Mouse (Mus musculus): ENCODE results near the gene Slc4a1ap. TPM values are rescaled to one million over a fixed set of nuclear protein-coding genes. Genes with fewer than 3 reads are reported as not detected.

Gene Slc4a1ap
- total and polyA plus RNA-seq, 2 experiments from 2014 or later = 32.5 to 43.4 TPM

- H3K36me3 ChIP-seq (ENCODE audit: insufficient read depth, low read length) = no peaks in the 10 kb centered on the region
- H3K9me3 ChIP-seq (ENCODE audit: low read length) = no peaks in the 10 kb centered on the region
- H3K4me1 ChIP-seq (ENCODE audit: insufficient read depth, low read length) = no peaks in the 10 kb centered on the region
- WGBS = 97% methylated on average over 7 of the region's 7 CpGs
- H3K4me3 ChIP-seq (ENCODE audit: low read length) = no peak overlapping the region
- ATAC-seq (no peak), DNase-seq (ENCODE audit: low spot score) (no peak)
- no peak overlapping the region for H3K4me2 ChIP-seq (ENCODE audit: low read depth, low read length)
- no peaks in the 10 kb centered on the region for H3K27me3 ChIP-seq (ENCODE audit: insufficient read depth, low read length)
- no peak overlapping the region for H3K9ac ChIP-seq (replicated peaks; ENCODE audit: low read length)
- TF ChIP-seq CTCF (IDR thresholded peaks at IDR 0.05; ENCODE audit: low read depth) = no peak
- H3K27ac ChIP-seq = no peak overlapping the region
Measured at GRCm38 (mm10) chr5:31591122-31591521, 64.3 kb downstream of the Slc4a1ap start.

- 75% methylated on average over 4 of the region's 4 CpGs for WGBS
- Histone ChIP-seq H3K4me3 (ENCODE audit: low read length) (no peak overlapping the region), H3K4me1 (ENCODE audit: insufficient read depth, low read length) (peaks cover 5% of the 10 kb centered on the region), H3K36me3 (ENCODE audit: insufficient read depth, low read length) (no peaks in the 10 kb centered on the region), H3K9ac (replicated peaks; ENCODE audit: low read length) (no peak overlapping the region), H3K27ac (no peak overlapping the region), H3K4me2 (ENCODE audit: low read depth, low read length) (peak overlapping the region; percentile 60; the same call in 1 of the 2 replicates), H3K9me3 (ENCODE audit: low read length) (no peaks in the 10 kb centered on the region), H3K27me3 (ENCODE audit: insufficient read depth, low read length) (no peaks in the 10 kb centered on the region)
- no peak for TF ChIP-seq CTCF (IDR thresholded peaks at IDR 0.05; ENCODE audit: low read depth)
- DNase-seq (ENCODE audit: low spot score) = no peak
- no peak for ATAC-seq
Measured at GRCm38 (mm10) chr5:31595868-31596267, 69.1 kb downstream of the Slc4a1ap start.

- Histone ChIP-seq H3K4me2 (ENCODE audit: low read depth, low read length) (peak within 1 kb of the TSS; percentile 60), H3K9me3 (ENCODE audit: low read length) (no peaks in the 10 kb centered on the region), H3K36me3 (ENCODE audit: insufficient read depth, low read length) (no peaks in the 10 kb centered on the region), H3K9ac (replicated peaks; ENCODE audit: low read length) (0 out of 2 replicates have a peak within 1 kb of the TSS, but pooled peaks have one; percentile 14), H3K27me3 (ENCODE audit: insufficient read depth, low read length) (no peaks in the 10 kb centered on the region), H3K27ac (no peak within 1 kb of the TSS), H3K4me1 (ENCODE audit: insufficient read depth, low read length) (peaks cover 5% of the 10 kb centered on the region), H3K4me3 (ENCODE audit: low read length) (peak within 1 kb of the TSS; percentile 29)
- 10% methylated on average over 26 of the region's 26 CpGs for WGBS
- ATAC-seq (peak; percentile 40; the same call in 1 of the 2 replicates), DNase-seq (ENCODE audit: low spot score) (peak; percentile 65)
- TF ChIP-seq CTCF (IDR thresholded peaks at IDR 0.05; ENCODE audit: low read depth) = peak; percentile 43
Measured at GRCm38 (mm10) chr5:31596481-31597429, 70.0 kb downstream of the Slc4a1ap start, which contains the start of gene Mrpl33. Gene Mrpl33, plus strand, starts transcription at chr5:31596935.

- no peak overlapping the region for H3K4me3 ChIP-seq (ENCODE audit: low read length)
- no peak for ATAC-seq
- H3K4me1 ChIP-seq (ENCODE audit: insufficient read depth, low read length) = peaks cover 5% of the 10 kb centered on the region
- no peak for TF ChIP-seq CTCF (IDR thresholded peaks at IDR 0.05; ENCODE audit: low read depth)
- no peak for DNase-seq (ENCODE audit: low spot score)
- H3K9ac ChIP-seq (replicated peaks; ENCODE audit: low read length) = no peak overlapping the region
- H3K9me3 ChIP-seq (ENCODE audit: low read length) = no peaks in the 10 kb centered on the region
- no peak overlapping the region for H3K27ac ChIP-seq
- peak overlapping the region; percentile 60; the same call in 1 of the 2 replicates for H3K4me2 ChIP-seq (ENCODE audit: low read depth, low read length)
- WGBS = 65% methylated on average over 6 of the region's 6 CpGs
- H3K27me3 ChIP-seq (ENCODE audit: insufficient read depth, low read length) = no peaks in the 10 kb centered on the region
- H3K36me3 ChIP-seq (ENCODE audit: insufficient read depth, low read length) = no peaks in the 10 kb centered on the region
Measured at GRCm38 (mm10) chr5:31597430-31597944, 70.7 kb downstream of the Slc4a1ap start.

- no peak overlapping the region for H3K4me2 ChIP-seq (ENCODE audit: low read depth, low read length)
- DNase-seq (ENCODE audit: low spot score) (no peak), ATAC-seq (no peak)
- H3K27me3 ChIP-seq (ENCODE audit: insufficient read depth, low read length) = no peaks in the 10 kb centered on the region
- no peak overlapping the region for H3K4me3 ChIP-seq (ENCODE audit: low read length)
- no peaks in the 10 kb centered on the region for H3K36me3 ChIP-seq (ENCODE audit: insufficient read depth, low read length)
- TF ChIP-seq CTCF (IDR thresholded peaks at IDR 0.05; ENCODE audit: low read depth) = no peak
- 81% methylated on average over 7 of the region's 7 CpGs for WGBS
- H3K27ac ChIP-seq = no peak overlapping the region
- no peak overlapping the region for H3K9ac ChIP-seq (replicated peaks; ENCODE audit: low read length)
- H3K4me1 ChIP-seq (ENCODE audit: insufficient read depth, low read length) = peaks cover 5% of the 10 kb centered on the region
- no peaks in the 10 kb centered on the region for H3K9me3 ChIP-seq (ENCODE audit: low read length)
Measured at GRCm38 (mm10) chr5:31598121-31598520, 71.3 kb downstream of the Slc4a1ap start.

GRCm38 (mm10) chr5:31598579-31598978, 71.8 kb downstream of the Slc4a1ap start:
- Histone ChIP-seq H3K9me3 (ENCODE audit: low read length) (no peaks in the 10 kb centered on the region), H3K9ac (replicated peaks; ENCODE audit: low read length) (no peak overlapping the region), H3K4me3 (ENCODE audit: low read length) (no peak overlapping the region), H3K36me3 (ENCODE audit: insufficient read depth, low read length) (no peaks in the 10 kb centered on the region), H3K4me2 (ENCODE audit: low read depth, low read length) (no peak overlapping the region), H3K27ac (no peak overlapping the region), H3K4me1 (ENCODE audit: insufficient read depth, low read length) (peaks cover 5% of the 10 kb centered on the region), H3K27me3 (ENCODE audit: insufficient read depth, low read length) (no peaks in the 10 kb centered on the region)
- no peak for ATAC-seq
- peak; percentile 52 for DNase-seq (ENCODE audit: low spot score)
- TF ChIP-seq CTCF (IDR thresholded peaks at IDR 0.05; ENCODE audit: low read depth) = peak; percentile 44; the same call in 1 of the 2 replicates
- WGBS = 72% methylated on average over 4 of the region's 4 CpGs
